Mouse (Mus musculus) bone marrow macrophage, adult 2 months (primary cell): ENCODE measurements at regions not wholly inside any gene's neighbourhood (a gene's known extent, or its start where the extent isn't known, plus 50 kb on each side); places are given as distances from the start of the nearest gene placed in this dataset.

ENCODE experiments used
- CTCF ChIP-seq: IDR thresholded peaks from 2 replicates; pipeline ENCODE4 v1.5.1; 2012; ENCODE audit warnings: low read depth, mild to moderate bottlenecking, low read length, moderate library complexity
- POLR2A ChIP-seq: IDR thresholded peaks from 2 replicates; pipeline ENCODE4 v1.6.1; 2012; ENCODE audit warnings: mild to moderate bottlenecking, low read depth, low read length, borderline replicate concordance

- TF ChIP-seq CTCF (no peak), POLR2A (no peak)
These were observed 130.7 kb upstream of the Bank1 start for GRCm38 (mm10) chr3:136456471-136457117.
